Mouse (Mus musculus): ENCODE measurements around the gene Prpf3. TPM values are rescaled to one million over a fixed set of nuclear protein-coding genes. Genes with fewer than 3 reads are reported as not detected.

Prpf3 gene
- polyA plus RNA-seq, 1 experiment from 2014 or later: 30.7 TPM

Other genes with a start within 250 kb of the Prpf3 start
- gene Ensa, start 230.9 kb downstream of the Prpf3 start, polyA plus RNA-seq (2015; fragmentation: Nextera tagmentation; extraction: Ambion mirVana): 33.4 and 36.8 TPM in 2 replicates
- 31.8 and 33.3 TPM in 2 replicates for gene Mcl1, start 197.1 kb downstream of the Prpf3 start, polyA plus RNA-seq (2015; fragmentation: Nextera tagmentation; extraction: Ambion mirVana)
- gene Adamtsl4, start 168.0 kb downstream of the Prpf3 start, polyA plus RNA-seq (2015; fragmentation: Nextera tagmentation; extraction: Ambion mirVana): 0.37 and 0.83 TPM in 2 replicates
- 9.8 and 10.7 TPM in 2 replicates for gene Ecm1, start 116.3 kb downstream of the Prpf3 start, polyA plus RNA-seq (2015; fragmentation: Nextera tagmentation; extraction: Ambion mirVana)
- 49.4 and 50.4 TPM in 2 replicates for gene Tars2, start 95.7 kb downstream of the Prpf3 start, polyA plus RNA-seq (2015; fragmentation: Nextera tagmentation; extraction: Ambion mirVana)
- 7.9 and 10.1 TPM in 2 replicates for gene Rprd2, start 37.0 kb downstream of the Prpf3 start, polyA plus RNA-seq (2015; fragmentation: Nextera tagmentation; extraction: Ambion mirVana)
- gene Mrps21, start 15.6 kb upstream of the Prpf3 start, polyA plus RNA-seq (2015; fragmentation: Nextera tagmentation; extraction: Ambion mirVana): 256 and 257 TPM in 2 replicates
- 0.88 and 1.4 TPM in 2 replicates for gene Ciart, start 26.4 kb upstream of the Prpf3 start, polyA plus RNA-seq (2015; fragmentation: Nextera tagmentation; extraction: Ambion mirVana)
- 6.6 and 8.6 TPM in 2 replicates for gene BC028528, start 36.1 kb upstream of the Prpf3 start, polyA plus RNA-seq (2015; fragmentation: Nextera tagmentation; extraction: Ambion mirVana)
- gene Aph1a, start 38.1 kb upstream of the Prpf3 start, polyA plus RNA-seq (2015; fragmentation: Nextera tagmentation; extraction: Ambion mirVana): 17.1 and 18.5 TPM in 2 replicates
- 10.3 and 10.8 TPM in 2 replicates for gene Car14, start 48.8 kb upstream of the Prpf3 start, polyA plus RNA-seq (2015; fragmentation: Nextera tagmentation; extraction: Ambion mirVana)
- 163 and 218 TPM in 2 replicates for gene Anp32e, start 73.4 kb upstream of the Prpf3 start, polyA plus RNA-seq (2015; fragmentation: Nextera tagmentation; extraction: Ambion mirVana)
- gene Plekho1, start 140.1 kb upstream of the Prpf3 start, polyA plus RNA-seq (2015; fragmentation: Nextera tagmentation; extraction: Ambion mirVana): 6.9 and 7.8 TPM in 2 replicates
- 17.3 and 17.7 TPM in 2 replicates for gene Vps45, start 202.6 kb upstream of the Prpf3 start, polyA plus RNA-seq (2015; fragmentation: Nextera tagmentation; extraction: Ambion mirVana)
- 11.3 and 11.4 TPM in 2 replicates for gene Otud7b, start 248.6 kb upstream of the Prpf3 start, polyA plus RNA-seq (2015; fragmentation: Nextera tagmentation; extraction: Ambion mirVana)